Mouse (Mus musculus) heart, postnatal 0 days (tissue): ENCODE measurements at regions not wholly inside any gene's neighbourhood (a gene's known extent, or its start where the extent isn't known, plus 50 kb on each side); places are given as distances from the start of the nearest gene placed in this dataset.

Source experiments
- CTCF ChIP-seq: IDR thresholded peaks from 2 replicates; pipeline ENCODE4 v1.5.1; 2016; ENCODE audit warnings: antibody characterized with exemption, control low read depth, low read depth
- EP300 ChIP-seq: IDR thresholded peaks from 2 replicates; pipeline ENCODE4 v1.6.1; 2016; ENCODE audit warnings: antibody characterized with exemption, low read depth

- TF ChIP-seq CTCF (no peak), EP300 (no peak)
These were observed 395.7 kb upstream of the Tnp1 start for GRCm38 (mm10) chr1:73411452-73411851.
